Mouse (Mus musculus): Measurements from ENCODE around the gene Galnt18. TPM values are rescaled to one million over a fixed set of nuclear protein-coding genes. Genes with fewer than 3 reads are reported as not detected.

The Galnt18 gene
- polyA plus RNA-seq, 1 experiment from 2014 or later: 17.6 TPM

- 80% methylated on average over 6 of the region's 6 CpGs for WGBS
- no peak for ATAC-seq (ENCODE audit: low FRiP score, low read depth)
- H3K4me1 ChIP-seq (replicated peaks): no peaks in the 10 kb centered on the region
These were observed 212.9 kb downstream of the Galnt18 start for GRCm38 (mm10) chr7:111566838-111567237.

DNA sequence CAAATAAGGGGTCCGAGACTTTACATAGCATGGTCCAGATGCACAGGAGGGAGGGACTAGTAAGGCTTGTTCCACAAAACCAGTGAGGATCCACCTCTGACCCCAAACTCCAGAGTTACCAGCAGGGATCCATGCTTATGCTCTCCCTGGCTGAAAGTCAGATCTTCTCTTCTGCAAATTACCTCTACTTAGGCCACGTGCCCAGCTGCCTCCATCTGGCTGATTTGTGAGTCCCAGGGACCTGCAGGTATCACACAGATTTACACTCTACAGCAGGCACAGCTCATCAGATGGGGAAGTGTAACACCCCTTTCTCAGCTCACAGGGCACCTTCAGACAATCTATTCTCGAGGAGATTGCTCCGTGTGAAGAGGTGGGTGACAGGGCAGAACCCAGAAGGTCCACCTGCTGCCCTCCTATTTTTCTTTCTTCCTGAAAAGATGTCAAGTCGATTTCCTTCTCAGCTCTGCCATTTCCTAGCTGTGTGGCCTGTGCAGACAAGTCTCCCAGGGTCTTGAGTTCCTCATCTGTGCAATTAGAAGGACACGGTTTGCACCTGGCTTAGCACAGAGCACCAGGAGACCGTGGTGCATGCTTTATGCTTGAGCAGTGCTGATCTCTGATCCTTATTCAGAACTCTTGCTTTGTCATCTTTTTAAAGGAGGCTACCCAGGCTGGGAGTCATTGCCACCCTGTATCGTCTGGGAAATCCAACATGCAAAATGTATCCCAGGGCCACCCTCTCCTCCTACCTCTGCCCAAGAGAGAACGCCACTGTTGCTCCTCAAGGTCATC lies 216.3 kb downstream of the Galnt18 start:
- H3K36me3 ChIP-seq: no peaks in the 10 kb centered on the region
- no peak overlapping the region for H3K4me2 ChIP-seq
- no peaks in the 10 kb centered on the region for H3K4me1 ChIP-seq (replicated peaks)
- H3K27ac ChIP-seq (replicated peaks): no peak overlapping the region
- no peaks in the 10 kb centered on the region for H3K27me3 ChIP-seq
- H3K4me3 ChIP-seq: no peak overlapping the region
- ATAC-seq (ENCODE audit: low FRiP score, low read depth): no peak
- H3K9ac ChIP-seq: no peak overlapping the region
- peaks cover 4% of the 10 kb centered on the region; the same call in 1 of the 2 replicates for H3K9me3 ChIP-seq
- 69% methylated on average over 9 of the region's 9 CpGs for WGBS

More at GRCm38 (mm10) chr7:111566838-111567237, 212.9 kb downstream of the Galnt18 start:
- Histone ChIP-seq H3K36me3 (no peaks in the 10 kb centered on the region), H3K27me3 (no peaks in the 10 kb centered on the region), H3K4me3 (no peak overlapping the region), H3K9ac (no peak overlapping the region), H3K4me2 (no peak overlapping the region), H3K9me3 (peaks cover 4% of the 10 kb centered on the region; the same call in 1 of the 2 replicates), H3K27ac (replicated peaks) (no peak overlapping the region)

- Histone ChIP-seq H3K9ac (no peak overlapping the region), H3K9me3 (peaks cover 4% of the 10 kb centered on the region; the same call in 1 of the 2 replicates), H3K4me3 (no peak overlapping the region), H3K4me2 (no peak overlapping the region), H3K27me3 (no peaks in the 10 kb centered on the region), H3K27ac (replicated peaks) (no peak overlapping the region), H3K4me1 (replicated peaks) (peaks cover 3% of the 10 kb centered on the region; the same call in 1 of the 2 replicates), H3K36me3 (no peaks in the 10 kb centered on the region)
- WGBS: 79% methylated on average over 3 of the region's 3 CpGs
- ATAC-seq (ENCODE audit: low FRiP score, low read depth): no peak
These were observed 219.7 kb downstream of the Galnt18 start for GRCm38 (mm10) chr7:111560097-111560496.

DNA sequence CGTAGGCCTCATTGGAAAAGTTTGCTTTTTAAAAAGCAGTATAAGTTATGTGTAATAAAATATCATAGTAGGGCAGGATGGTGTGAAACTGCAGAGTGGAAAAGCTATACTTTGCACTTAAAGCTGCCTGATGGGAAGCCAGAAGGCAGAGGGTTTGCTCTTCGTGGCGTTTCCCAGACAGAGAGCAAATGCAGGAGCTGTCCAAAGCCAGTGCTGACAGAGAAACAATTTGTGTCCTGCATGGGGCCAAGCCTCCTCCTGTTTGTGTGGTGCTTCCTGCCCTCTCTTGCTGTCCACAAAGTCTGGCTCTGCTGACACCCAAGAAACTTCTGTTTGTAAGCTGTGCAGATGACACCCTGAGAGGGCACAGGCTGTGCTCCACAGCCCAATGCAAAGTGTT lies 220.8 kb downstream of the Galnt18 start:
- Histone ChIP-seq H3K4me3 (no peak overlapping the region), H3K27me3 (no peaks in the 10 kb centered on the region), H3K9me3 (no peaks in the 10 kb centered on the region), H3K9ac (no peak overlapping the region), H3K4me2 (no peak overlapping the region), H3K36me3 (no peaks in the 10 kb centered on the region), H3K27ac (replicated peaks) (no peak overlapping the region), H3K4me1 (replicated peaks) (peaks cover 3% of the 10 kb centered on the region; the same call in 1 of the 2 replicates)
- no peak for ATAC-seq (ENCODE audit: low FRiP score, low read depth)
- 60% methylated on average over 3 of the region's 3 CpGs for WGBS

GRCm38 (mm10) chr7:111550987-111551386 lies 228.8 kb downstream of the Galnt18 start:
- 96% methylated on average over 1 of the region's 1 CpGs for WGBS
- Histone ChIP-seq H3K4me3 (no peak overlapping the region), H3K4me1 (replicated peaks) (peaks cover 23% of the 10 kb centered on the region), H3K4me2 (no peak overlapping the region), H3K9me3 (no peaks in the 10 kb centered on the region), H3K9ac (no peak overlapping the region), H3K27ac (replicated peaks) (no peak overlapping the region), H3K36me3 (no peaks in the 10 kb centered on the region), H3K27me3 (no peaks in the 10 kb centered on the region)
- ATAC-seq (ENCODE audit: low FRiP score, low read depth): no peak

DNA sequence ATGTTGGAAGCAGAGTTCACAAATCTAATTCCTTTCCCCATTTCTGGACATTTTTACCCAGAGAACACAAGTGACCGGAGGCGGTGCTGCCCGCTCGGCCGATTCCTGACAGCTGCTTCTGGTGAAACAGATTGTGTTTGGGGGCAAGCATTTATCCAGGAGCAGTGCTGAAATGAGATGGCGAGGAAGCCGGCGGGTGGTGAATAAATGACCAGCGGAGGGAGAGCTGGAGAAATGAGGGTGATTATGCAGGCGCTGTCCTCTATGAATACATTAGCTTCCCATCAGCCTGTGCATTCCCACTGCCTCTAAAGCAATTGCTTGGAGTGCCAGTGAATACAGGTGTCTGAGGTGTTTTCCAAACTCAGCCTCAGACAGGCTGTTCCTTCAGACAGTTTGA lies 232.7 kb downstream of the Galnt18 start:
- no peaks in the 10 kb centered on the region for H3K9me3 ChIP-seq
- H3K9ac ChIP-seq: no peak overlapping the region
- H3K4me3 ChIP-seq: no peak overlapping the region
- peak overlapping the region; percentile 27 for H3K27ac ChIP-seq (replicated peaks)
- 0 out of 2 replicates have a peak overlapping the region, but pooled peaks have one; percentile 2 for H3K4me2 ChIP-seq
- ATAC-seq (ENCODE audit: low FRiP score, low read depth): peak; percentile 81
- H3K4me1 ChIP-seq (replicated peaks): peaks cover 22% of the 10 kb centered on the region
- 14% methylated on average over 10 of the region's 10 CpGs for WGBS
- H3K27me3 ChIP-seq: no peaks in the 10 kb centered on the region
- no peaks in the 10 kb centered on the region for H3K36me3 ChIP-seq

DNA sequence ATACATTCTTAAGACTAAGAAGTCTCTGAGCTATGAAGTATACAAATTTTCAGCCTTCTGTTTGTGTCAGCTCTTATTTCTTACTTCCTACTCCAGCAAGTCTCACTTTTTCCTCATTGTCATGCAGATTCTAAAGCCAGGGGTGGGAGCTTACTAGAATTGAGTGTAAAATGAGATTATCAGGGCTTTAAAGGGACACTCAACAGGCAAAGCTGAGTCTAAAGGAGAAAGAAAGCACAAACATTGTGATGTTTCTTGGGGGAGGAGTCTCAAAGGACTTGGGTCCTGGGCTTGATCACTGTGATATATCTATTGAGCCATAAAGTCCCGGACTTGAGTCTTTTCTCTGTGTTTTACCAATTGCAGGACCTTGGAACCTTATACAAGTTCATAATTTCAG lies 234.2 kb downstream of the Galnt18 start:
- 61% methylated on average over 1 of the region's 1 CpGs for WGBS
- Histone ChIP-seq H3K9me3 (no peaks in the 10 kb centered on the region), H3K27me3 (no peaks in the 10 kb centered on the region), H3K27ac (replicated peaks) (no peak overlapping the region), H3K4me1 (replicated peaks) (peaks cover 22% of the 10 kb centered on the region), H3K36me3 (no peaks in the 10 kb centered on the region), H3K4me3 (no peak overlapping the region), H3K9ac (no peak overlapping the region), H3K4me2 (no peak overlapping the region)
- no peak for ATAC-seq (ENCODE audit: low FRiP score, low read depth)

DNA sequence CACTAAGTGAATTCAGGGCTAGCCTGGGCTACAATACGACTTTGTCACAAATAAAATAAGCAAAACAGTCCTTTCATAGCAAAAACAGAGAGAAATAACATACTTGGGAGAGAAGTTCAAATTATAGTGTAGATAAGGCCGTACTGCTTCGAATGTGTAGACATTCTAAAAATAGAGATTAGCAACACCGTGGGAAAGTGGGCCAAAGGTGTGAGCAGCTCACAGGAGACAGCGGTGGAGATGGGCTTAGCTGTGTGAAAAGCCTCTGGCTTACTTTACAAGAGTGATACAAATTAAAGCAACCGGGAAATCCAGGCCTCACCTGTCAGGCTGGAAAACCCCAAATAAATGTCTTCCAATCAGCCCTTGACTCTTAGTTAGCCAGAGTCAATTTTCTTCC lies 241.8 kb downstream of the Galnt18 start:
- H3K4me3 ChIP-seq: no peak overlapping the region
- no peak overlapping the region for H3K9ac ChIP-seq
- H3K36me3 ChIP-seq: no peaks in the 10 kb centered on the region
- 80% methylated on average over 6 of the region's 6 CpGs for WGBS
- H3K9me3 ChIP-seq: no peaks in the 10 kb centered on the region
- H3K4me2 ChIP-seq: no peak overlapping the region
- no peak for ATAC-seq (ENCODE audit: low FRiP score, low read depth)
- H3K27ac ChIP-seq (replicated peaks): no peak overlapping the region
- H3K27me3 ChIP-seq: no peaks in the 10 kb centered on the region
- H3K4me1 ChIP-seq (replicated peaks): no peaks in the 10 kb centered on the region

GRCm38 (mm10) chr7:111534826-111535405 lies 244.9 kb downstream of the Galnt18 start:
- no peaks in the 10 kb centered on the region for H3K27me3 ChIP-seq
- H3K4me2 ChIP-seq: no peak overlapping the region
- H3K4me3 ChIP-seq: no peak overlapping the region
- no peak; the same call in 1 of the 2 replicates for ATAC-seq (ENCODE audit: low FRiP score, low read depth)
- no peaks in the 10 kb centered on the region for H3K36me3 ChIP-seq
- H3K9me3 ChIP-seq: no peaks in the 10 kb centered on the region
- WGBS: 47% methylated on average over 8 of the region's 8 CpGs
- H3K9ac ChIP-seq: no peak overlapping the region
- H3K27ac ChIP-seq (replicated peaks): no peak overlapping the region; the same call in 1 of the 2 replicates
- H3K4me1 ChIP-seq (replicated peaks): no peaks in the 10 kb centered on the region

- H3K4me1 ChIP-seq (replicated peaks): no peaks in the 10 kb centered on the region
- H3K4me2 ChIP-seq: no peak overlapping the region
- H3K36me3 ChIP-seq: no peaks in the 10 kb centered on the region
- no peak for ATAC-seq (ENCODE audit: low FRiP score, low read depth)
- 90% methylated on average over 3 of the region's 3 CpGs for WGBS
- H3K9ac ChIP-seq: no peak overlapping the region
- no peak overlapping the region for H3K27ac ChIP-seq (replicated peaks)
- H3K9me3 ChIP-seq: no peaks in the 10 kb centered on the region
- H3K27me3 ChIP-seq: no peaks in the 10 kb centered on the region
- no peak overlapping the region for H3K4me3 ChIP-seq
These were observed 250.7 kb downstream of the Galnt18 start for GRCm38 (mm10) chr7:111528961-111529643.

- no peak for ATAC-seq (ENCODE audit: low FRiP score, low read depth)
- no peaks in the 10 kb centered on the region for H3K36me3 ChIP-seq
- H3K9ac ChIP-seq: no peak overlapping the region
- H3K27ac ChIP-seq (replicated peaks): no peak overlapping the region
- H3K27me3 ChIP-seq: no peaks in the 10 kb centered on the region
- no peak overlapping the region for H3K4me2 ChIP-seq
- no peaks in the 10 kb centered on the region for H3K4me1 ChIP-seq (replicated peaks)
- 65% methylated on average over 1 of the region's 1 CpGs for WGBS
- H3K4me3 ChIP-seq: no peak overlapping the region
- H3K9me3 ChIP-seq: no peaks in the 10 kb centered on the region
These were observed 251.3 kb downstream of the Galnt18 start for GRCm38 (mm10) chr7:111528462-111528861.

- no peak for ATAC-seq (ENCODE audit: low FRiP score, low read depth)
- 97% methylated on average over 1 of the region's 1 CpGs for WGBS
- Histone ChIP-seq H3K4me1 (replicated peaks) (no peaks in the 10 kb centered on the region), H3K9me3 (no peaks in the 10 kb centered on the region), H3K9ac (no peak overlapping the region), H3K36me3 (no peaks in the 10 kb centered on the region), H3K4me3 (no peak overlapping the region), H3K4me2 (no peak overlapping the region), H3K27me3 (no peaks in the 10 kb centered on the region), H3K27ac (replicated peaks) (no peak overlapping the region)
These were observed 258.9 kb downstream of the Galnt18 start for GRCm38 (mm10) chr7:111520881-111521280.
